Mouse (Mus musculus) neutrophil, adult 5-6 weeks (primary cell): ENCODE measurements around the gene Olfr824. TPM values are rescaled to one million over a fixed set of nuclear protein-coding genes. Genes with fewer than 3 reads are reported as not detected.
"Not testable (repeated sequence)": the region's sequence is repeated elsewhere in the genome, so short reads cannot be mapped to it uniquely, and the experiment has no call there.

Experiments used
- ATAC-seq: fragments of 151-379, 151-347 bp; 2 replicates; pipeline ENCODE4 v1.8.0; 2017; ENCODE audit warnings: mild to moderate bottlenecking, moderate TSS enrichment; ENCODE audit not compliant: insufficient number of reproducible peaks, poor library complexity, low FRiP score, severe bottlenecking; ENCODE audit errors: extremely low read depth
- total RNA-seq: library from RNA; stranded (forward); fragments of 200-1000 nt; gene quantifications from 2 replicates; pipeline ENCODE4 v1.2.3, GENCODE M21; 2017

Gene Olfr824
- not detected in 2 replicates for total RNA-seq

DNA sequence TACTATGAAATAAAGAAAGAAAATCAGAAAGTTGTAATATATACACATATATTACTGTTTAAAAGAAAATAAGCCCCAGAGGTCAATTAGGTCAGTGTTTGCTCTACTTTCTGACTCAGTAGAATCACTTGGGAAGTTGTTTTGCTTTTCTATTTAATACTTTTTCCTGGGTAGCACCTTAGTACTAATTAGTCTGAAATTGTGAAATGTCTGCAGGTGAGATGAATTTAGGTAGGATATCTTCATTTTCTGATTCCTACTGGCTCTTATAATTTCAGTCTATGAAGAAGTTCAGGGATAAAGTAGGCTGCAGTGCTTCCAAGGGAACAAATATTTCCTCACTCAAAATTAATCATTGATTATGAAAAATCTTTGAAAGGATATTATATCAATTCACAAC lies at the start of gene Olfr824:
Gene Olfr824, minus strand, starts transcription at position 101 of the 400 bp plus-strand sequence.
- not testable (repeated sequence) for ATAC-seq

DNA sequence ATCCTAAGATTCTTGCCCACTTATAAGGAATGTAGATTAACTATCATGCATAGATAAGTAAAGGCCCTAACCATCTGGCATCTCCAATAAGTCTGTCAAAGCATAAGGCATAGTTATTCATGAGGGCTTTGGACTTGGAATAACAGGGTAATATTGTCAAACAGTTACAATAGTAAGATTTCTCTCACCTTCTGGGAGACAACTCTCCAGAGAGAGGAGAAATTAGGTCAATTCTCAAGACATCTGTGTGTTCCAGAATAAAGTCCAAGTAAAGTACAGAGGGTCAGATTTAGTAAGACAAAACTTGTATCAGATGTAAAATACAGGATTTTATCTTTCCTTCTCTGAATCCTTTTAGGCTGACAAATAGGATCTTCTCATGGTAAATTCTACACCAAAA lies 36.9 kb upstream of the Olfr824 start, which contains the start of gene Olfr825:
Gene Olfr825, minus strand, starts transcription at position 101 of the 400 bp plus-strand sequence.
- no peak for ATAC-seq

DNA sequence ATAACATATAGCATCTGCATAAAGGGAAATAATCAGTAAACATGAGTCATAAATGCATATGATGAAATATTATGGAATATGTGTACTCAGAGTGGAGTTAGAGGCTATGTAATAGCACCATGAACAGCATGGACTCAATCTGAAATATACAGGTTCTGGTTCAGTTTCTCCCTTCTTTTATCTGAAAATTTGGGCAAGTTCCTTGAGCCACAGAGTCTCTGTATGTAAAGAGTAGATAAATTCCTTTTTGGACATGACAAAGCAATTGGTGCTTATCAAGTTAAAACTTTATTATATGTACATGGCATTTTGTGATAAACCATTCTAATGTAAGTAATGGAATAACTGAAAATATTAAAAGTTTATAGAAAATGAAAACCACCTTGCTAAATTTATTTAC lies 35.4 kb upstream of the Olfr824 start:
- no peak for ATAC-seq

- no peak for ATAC-seq
Measured at GRCm38 (mm10) chr10:130144121-130144520, 14.3 kb upstream of the Olfr824 start.

DNA sequence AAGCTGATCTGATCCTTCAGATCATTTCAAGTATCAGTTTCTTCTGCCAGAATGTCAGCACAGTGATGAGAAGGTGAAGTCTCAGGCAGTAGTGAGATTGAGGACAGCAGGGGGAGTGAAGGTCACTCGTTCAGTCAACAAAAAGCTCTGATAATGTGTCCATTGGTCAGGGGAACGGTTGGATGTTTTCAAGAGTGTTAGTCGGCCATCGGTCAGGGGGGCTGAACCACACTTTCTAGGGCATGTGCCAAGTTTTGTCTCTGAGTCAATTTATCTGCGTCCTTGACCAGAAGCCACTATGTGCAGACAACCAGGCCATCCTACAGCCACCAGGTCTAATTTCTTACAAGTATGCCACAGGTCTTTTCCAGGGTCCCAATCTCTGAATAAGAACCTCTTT lies 12.7 kb upstream of the Olfr824 start:
- not testable (repeated sequence) for ATAC-seq

- ATAC-seq = no peak
Measured at GRCm38 (mm10) chr10:130134811-130135210, 5.0 kb upstream of the Olfr824 start.

DNA sequence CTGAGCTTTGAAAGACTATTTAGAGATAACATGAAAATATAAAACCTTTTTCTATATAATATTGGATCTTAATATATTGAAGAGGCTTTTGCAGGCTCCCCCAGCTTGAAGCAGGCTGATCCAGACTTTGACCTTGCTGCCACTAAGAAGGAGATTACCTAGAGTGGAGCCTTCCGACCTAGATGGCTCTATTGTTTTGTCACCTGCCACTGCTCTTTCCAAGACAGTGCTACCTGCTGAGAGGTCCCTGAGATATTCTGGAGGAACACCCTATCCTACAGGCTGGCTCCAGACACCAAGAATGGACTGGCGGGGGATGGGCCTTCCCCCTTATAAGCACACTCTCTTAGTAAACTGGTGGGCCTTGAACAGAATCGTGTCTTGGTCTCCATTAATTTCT lies 13.8 kb downstream of the Olfr824 start:
- ATAC-seq = not testable (repeated sequence)

- not testable (repeated sequence) for ATAC-seq
Measured at GRCm38 (mm10) chr10:130115283-130115682, 14.5 kb downstream of the Olfr824 start, which contains the start of gene Olfr823. Gene Olfr823, minus strand, starts transcription at chr10:130115383.

DNA sequence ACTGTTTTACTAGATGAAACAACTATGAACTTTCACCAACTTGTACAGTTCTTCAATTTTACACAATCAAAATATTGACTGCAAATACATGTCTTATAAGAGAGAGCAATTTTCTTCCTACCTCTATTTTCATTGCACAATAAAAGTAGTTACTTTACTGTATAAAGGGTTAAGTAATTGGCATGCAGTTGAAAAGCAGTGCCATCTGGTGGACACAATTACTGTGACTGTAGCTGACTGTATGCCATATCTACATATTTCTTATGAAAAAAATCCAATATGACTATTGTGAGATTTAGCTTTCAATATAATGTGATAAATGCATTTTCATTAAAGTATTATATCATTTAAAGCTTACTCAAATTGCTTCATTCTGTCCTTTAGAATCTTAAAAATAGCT lies 33.7 kb downstream of the Olfr824 start:
- no peak for ATAC-seq

DNA sequence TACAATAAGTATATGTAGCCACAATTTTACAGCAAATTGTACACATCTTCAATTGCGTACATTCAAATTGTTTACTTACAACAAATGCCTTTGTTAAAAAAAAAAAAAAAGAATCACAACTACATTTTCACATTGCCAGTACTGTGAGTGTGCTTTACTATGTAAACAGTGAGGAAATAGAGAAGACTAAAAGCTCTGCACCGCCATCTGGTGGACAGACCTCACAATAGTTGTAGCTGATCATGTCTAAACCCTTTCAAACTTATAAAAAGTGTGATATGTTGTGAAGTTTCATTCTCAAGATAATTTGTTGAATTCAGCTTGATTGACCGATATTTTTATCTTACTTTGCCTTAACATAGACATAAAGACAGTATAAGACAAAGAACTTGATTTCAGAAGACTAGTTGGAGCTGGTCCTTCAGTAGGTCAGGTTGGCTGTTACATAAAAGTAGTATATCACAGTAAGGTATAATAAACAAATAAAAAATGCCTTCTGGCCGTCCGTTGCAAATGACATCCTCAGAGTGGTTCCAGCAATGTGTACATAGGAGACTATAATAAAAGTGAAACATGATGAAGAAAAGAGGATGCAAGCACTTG lies 36.9 kb downstream of the Olfr824 start:
- ATAC-seq = no peak

Other genes starting within 250 kb of the Olfr824 start
- gene Olfr815, start 224.1 kb downstream of the Olfr824 start, total RNA-seq = 1.2 TPM in 1 of 2 replicates, not detected in the other
- 0.12 TPM in 1 of 2 replicates, not detected in the other for gene Olfr816, start 214.4 kb downstream of the Olfr824 start, total RNA-seq
- gene Olfr818, start 180.9 kb downstream of the Olfr824 start, total RNA-seq = not detected in 2 replicates
- not detected in 2 replicates for gene Olfr819, start 162.7 kb downstream of the Olfr824 start, total RNA-seq
- not detected in 2 replicates for gene Olfr247, start 153.9 kb downstream of the Olfr824 start, total RNA-seq
- not detected in 2 replicates for gene Gm10310, start 144.9 kb downstream of the Olfr824 start, total RNA-seq
- 0.35 TPM in 1 of 2 replicates, not detected in the other for gene Olfr820, start 117.4 kb downstream of the Olfr824 start, total RNA-seq
- gene Olfr821, start 99.7 kb downstream of the Olfr824 start, total RNA-seq = not detected in 2 replicates
- gene Olfr822, start 58.8 kb downstream of the Olfr824 start, total RNA-seq = not detected in 2 replicates
- not detected in 2 replicates for gene Olfr823, start 14.6 kb downstream of the Olfr824 start, total RNA-seq
- gene Olfr825, start 36.8 kb upstream of the Olfr824 start, total RNA-seq = not detected in 2 replicates
- not detected in 2 replicates for gene Olfr826, start 54.2 kb upstream of the Olfr824 start, total RNA-seq
- gene Olfr827, start 84.4 kb upstream of the Olfr824 start, total RNA-seq = 0.12 TPM in 1 of 2 replicates, not detected in the other
- 0.61 and 1.0 TPM in 2 replicates for gene Neurod4, start 150.2 kb upstream of the Olfr824 start, total RNA-seq
- gene Tespa1, start 192.9 kb upstream of the Olfr824 start, total RNA-seq = 70.0 and 70.5 TPM in 2 replicates